Mouse (Mus musculus) lung, adult 18-20 months (tissue): ENCODE results near the gene Rnf220.
A peak's percentile ranks its signal among the peaks of the same experiment; 100 is the strongest.
"Not testable (repeated sequence)": the region's sequence is repeated elsewhere in the genome, so short reads cannot be mapped to it uniquely, and the experiment has no call there.

Source experiments
- DNase-seq, 2 experiments: peaks; one replicate each; pipeline ENCODE4 v3.0.0; 2022; ENCODE audit warnings: mixed read lengths in 2 of 2

Gene Rnf220

GRCm38 (mm10) chr4:117262101-117262913, 234.5 kb downstream of the Rnf220 start:
- DNase-seq: no peak

GRCm38 (mm10) chr4:117261222-117261621, 235.6 kb downstream of the Rnf220 start:
- no peak for DNase-seq

- DNase-seq: not testable (repeated sequence)
Observed at GRCm38 (mm10) chr4:117259909-117260308, 236.9 kb downstream of the Rnf220 start.

- DNase-seq: no peak
Observed at GRCm38 (mm10) chr4:117254672-117255071, 242.2 kb downstream of the Rnf220 start.

GRCm38 (mm10) chr4:117254017-117254627, 242.7 kb downstream of the Rnf220 start:
- no peak for DNase-seq

- no peak for DNase-seq
Observed at GRCm38 (mm10) chr4:117253218-117254016, 243.4 kb downstream of the Rnf220 start.

- DNase-seq: no peak
Observed at GRCm38 (mm10) chr4:117252755-117253154, 244.1 kb downstream of the Rnf220 start.

- DNase-seq: peak; percentile 25 to 64
Observed at GRCm38 (mm10) chr4:117252351-117252750, 244.5 kb downstream of the Rnf220 start.

- peak; percentile 92 to 96 for DNase-seq
Observed at GRCm38 (mm10) chr4:117251801-117252316, 245.0 kb downstream of the Rnf220 start, which contains the start of the genes Tmem53 and Armh1. TSS of gene Tmem53 (plus strand) at chr4:117251951. TSS of gene Armh1 (minus strand) at chr4:117252125.

- DNase-seq: no peak
Observed at GRCm38 (mm10) chr4:117250982-117251381, 245.9 kb downstream of the Rnf220 start.

GRCm38 (mm10) chr4:117240867-117241266, 256.0 kb downstream of the Rnf220 start:
- no peak for DNase-seq

GRCm38 (mm10) chr4:117239153-117239552, 257.7 kb downstream of the Rnf220 start:
- no peak for DNase-seq

- DNase-seq: no peak
Observed at GRCm38 (mm10) chr4:117235822-117236221, 261.0 kb downstream of the Rnf220 start.

- DNase-seq: no peak
Observed at GRCm38 (mm10) chr4:117234166-117234741, 262.6 kb downstream of the Rnf220 start.

GRCm38 (mm10) chr4:117231208-117231607, 265.6 kb downstream of the Rnf220 start:
- DNase-seq: no peak

- no peak for DNase-seq
Observed at GRCm38 (mm10) chr4:117230331-117230730, 266.5 kb downstream of the Rnf220 start.

- peak in 1 of 2 experiments; percentile 28 for DNase-seq
Observed at GRCm38 (mm10) chr4:117229590-117229989, 267.3 kb downstream of the Rnf220 start.

- no peak for DNase-seq
Observed at GRCm38 (mm10) chr4:117225250-117225649, 271.6 kb downstream of the Rnf220 start.

GRCm38 (mm10) chr4:117224122-117224521, 272.7 kb downstream of the Rnf220 start:
- no peak for DNase-seq

GRCm38 (mm10) chr4:117223001-117223400, 273.9 kb downstream of the Rnf220 start:
- no peak for DNase-seq

GRCm38 (mm10) chr4:117221836-117222235, 275.0 kb downstream of the Rnf220 start:
- DNase-seq: no peak
